In the genomic region with DNA sequence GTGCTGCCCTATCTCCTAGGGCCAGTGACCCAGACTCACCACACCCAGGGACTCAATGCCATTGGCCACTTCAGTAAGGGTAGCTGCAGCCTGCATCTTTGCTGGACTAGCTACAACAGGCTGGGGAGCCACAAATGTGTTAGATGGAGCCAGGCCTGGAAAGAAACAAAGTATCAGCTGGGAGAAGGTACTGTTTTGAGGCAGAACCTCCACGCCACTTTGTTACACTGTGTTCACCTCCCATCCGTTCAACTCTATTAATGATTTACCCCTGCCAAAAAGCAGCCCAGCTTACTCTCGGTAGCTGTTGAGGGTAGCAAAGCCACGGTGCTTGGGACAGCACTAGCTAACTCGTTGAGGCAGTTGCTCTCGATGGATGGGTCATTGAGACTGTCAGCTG, we compare ENCODE assay signal across 25 mouse cellular contexts. TPM values are rescaled to one million over a fixed set of nuclear protein-coding genes. Genes with fewer than 3 reads are reported as not detected.
"Had no signal": no experiment of that assay in that cellular context is flagged by ENCODE, and none has a peak within 500 bp of the region (broad histone marks: within the 10 kb centered on the region; RNA-seq: fewer than 3 reads in every experiment).

No protein-coding gene starts in this region.

- H3K27me3 ChIP-seq: heart, embryonic 13.5 days; heart, embryonic 15.5 days; hindbrain, embryonic 13.5 days; hindbrain, embryonic 15.5 days; kidney, embryonic 15.5 days; limb, embryonic 13.5 days; limb, embryonic 15.5 days had no signal

- DNase-seq: forebrain, postnatal 0 days; gastrocnemius, postnatal 14 days; gastrocnemius, postnatal 36 days; heart, adult 2 months; heart, postnatal 14 days; heart, postnatal 36 days; kidney, adult 11 months; kidney, adult 9 months; kidney, postnatal 14 days; kidney, postnatal 36 days; layer of hippocampus, adult 9-11 months; layer of hippocampus, postnatal 36 days; left cerebral cortex, postnatal 4 days had no signal

- H3K9ac ChIP-seq: forebrain, postnatal 0 days; heart, embryonic 13.5 days; heart, embryonic 15.5 days; hindbrain, embryonic 13.5 days; hindbrain, embryonic 15.5 days; kidney, embryonic 15.5 days; limb, embryonic 13.5 days; limb, embryonic 15.5 days had no signal

- H3K4me2 ChIP-seq: heart, embryonic 11.5 days; heart, embryonic 13.5 days; heart, embryonic 15.5 days; hindbrain, embryonic 13.5 days; hindbrain, embryonic 15.5 days; kidney, embryonic 15.5 days; limb, embryonic 13.5 days; limb, embryonic 15.5 days had no signal

- H3K4me3 ChIP-seq: heart, adult 2 months; heart, embryonic 13.5 days; heart, embryonic 15.5 days; hindbrain, embryonic 13.5 days; hindbrain, embryonic 15.5 days; kidney, embryonic 15.5 days; limb, embryonic 13.5 days; limb, embryonic 15.5 days had no signal

- H3K9me3 ChIP-seq: heart, embryonic 13.5 days; heart, embryonic 15.5 days; hindbrain, embryonic 13.5 days; hindbrain, embryonic 15.5 days; kidney, embryonic 15.5 days; limb, embryonic 13.5 days; limb, embryonic 15.5 days had no signal

- H3K4me1 ChIP-seq: hindbrain, embryonic 13.5 days; hindbrain, embryonic 15.5 days; kidney, embryonic 15.5 days; limb, embryonic 13.5 days; limb, embryonic 15.5 days had no signal

- ATAC-seq: forebrain, postnatal 0 days; hindbrain, postnatal 0 days; intestine, embryonic 16.5 days had no signal

- H3K27ac ChIP-seq: heart, adult 2 months; heart, embryonic 13.5 days; heart, embryonic 15.5 days; hindbrain, embryonic 13.5 days; hindbrain, embryonic 15.5 days; hindbrain, postnatal 0 days; kidney, embryonic 15.5 days; kidney, postnatal 0 days; limb, embryonic 13.5 days; limb, embryonic 15.5 days had no signal

RNA-seq across cellular contexts. Expression of a gene that starts 51.0 kb away (rescaled TPM):
- total RNA-seq: hematopoietic stem cell, adult 5-6 weeks had no signal
